Mouse (Mus musculus): ENCODE measurements around the gene Vgll4. TPM values are rescaled to one million over a fixed set of nuclear protein-coding genes. Genes with fewer than 3 reads are reported as not detected.

Vgll4 gene
- total and polyA plus RNA-seq, 2 experiments = 24.3 to 44.5 TPM

GRCm38 (mm10) chr6:114936941-114937313 is 32.9 kb downstream of the Vgll4 start:
- TF ChIP-seq POLR2A (IDR thresholded peaks at IDR 0.05; ENCODE audit: extremely low read depth, insufficient read depth, low read length) = no peak
- no peak for TF ChIP-seq CTCF (IDR thresholded peaks at IDR 0.05; ENCODE audit: low read depth, low read length)
- Histone ChIP-seq H3K9ac (ENCODE audit: low read depth, low read length) (no peak overlapping the region), H3K36me3 (ENCODE audit: control insufficient read depth, insufficient read depth, low read length) (no peaks in the 10 kb centered on the region), H3K27ac (replicated peaks; ENCODE audit: insufficient read depth, low read depth, low read length) (no peak overlapping the region), H3K4me1 (ENCODE audit: control insufficient read depth, insufficient read depth, low read length) (peaks cover 19% of the 10 kb centered on the region), H3K4me3 (ENCODE audit: insufficient read depth, low read depth, low read length) (no peak overlapping the region), H3K27me3 (ENCODE audit: control insufficient read depth, insufficient read depth, low read length) (no peaks in the 10 kb centered on the region), H3K79me2 (ENCODE audit: control insufficient read depth, insufficient read depth, low read length) (peaks cover 24% of the 10 kb centered on the region; the same call in 1 of the 2 replicates)
- no peak for DNase-seq (ENCODE audit: extremely low read depth, low read depth, low spot score)
- 79% methylated on average over 5 of the region's 5 CpGs for WGBS

DNA sequence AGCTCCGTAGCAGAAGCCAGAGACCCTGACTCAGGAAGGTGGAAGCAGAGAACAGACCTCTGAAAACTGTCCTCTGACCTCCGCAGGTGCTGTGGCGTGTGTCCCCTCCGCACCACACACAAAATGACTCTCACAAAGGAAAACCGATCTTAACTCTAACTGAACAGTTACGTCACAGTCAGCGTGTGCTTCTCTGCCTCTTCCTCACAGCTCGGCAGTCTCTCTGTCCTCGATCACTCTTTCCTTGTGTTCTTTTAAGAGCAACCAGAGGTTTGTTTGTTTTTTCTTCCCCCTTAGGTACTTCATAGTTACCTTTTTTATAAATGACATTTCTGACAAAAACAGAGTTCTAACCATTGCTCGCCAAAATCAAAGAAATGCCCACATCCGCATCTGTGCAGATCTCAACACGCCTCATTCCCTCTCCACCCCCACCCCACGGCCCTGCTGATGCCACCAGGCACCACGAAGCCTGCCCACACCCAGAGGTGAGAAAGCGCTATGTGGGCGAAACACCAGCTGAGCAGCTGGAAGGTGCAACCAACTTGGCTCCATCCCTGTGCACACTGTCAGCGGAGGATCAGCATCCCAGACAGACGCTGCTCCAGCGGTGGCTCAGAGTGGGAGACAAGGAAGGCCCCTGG is 33.4 kb downstream of the Vgll4 start:
- no peaks in the 10 kb centered on the region for H3K36me3 ChIP-seq (ENCODE audit: control insufficient read depth, insufficient read depth, low read length)

GRCm38 (mm10) chr6:114935362-114935761 is 34.4 kb downstream of the Vgll4 start:
- DNase-seq (ENCODE audit: extremely low read depth, low read depth, low spot score) = peak; percentile 76
- TF ChIP-seq CTCF (IDR thresholded peaks at IDR 0.05; ENCODE audit: low read depth, low read length) (no peak), POLR2A (IDR thresholded peaks at IDR 0.05; ENCODE audit: extremely low read depth, insufficient read depth, low read length) (no peak)
- Histone ChIP-seq H3K27ac (replicated peaks; ENCODE audit: insufficient read depth, low read depth, low read length) (no peak overlapping the region), H3K9ac (ENCODE audit: low read depth, low read length) (no peak overlapping the region), H3K4me1 (ENCODE audit: control insufficient read depth, insufficient read depth, low read length) (peaks cover 16% of the 10 kb centered on the region), H3K36me3 (ENCODE audit: control insufficient read depth, insufficient read depth, low read length) (no peaks in the 10 kb centered on the region), H3K27me3 (ENCODE audit: control insufficient read depth, insufficient read depth, low read length) (no peaks in the 10 kb centered on the region), H3K4me3 (ENCODE audit: insufficient read depth, low read depth, low read length) (no peak overlapping the region), H3K79me2 (ENCODE audit: control insufficient read depth, insufficient read depth, low read length) (peaks cover 21% of the 10 kb centered on the region; the same call in 1 of the 2 replicates)
- 26% methylated on average over 3 of the region's 3 CpGs for WGBS

More for the DNA sequence above, 33.4 kb downstream of the Vgll4 start:
- TF ChIP-seq CTCF (IDR thresholded peaks at IDR 0.05; ENCODE audit: low read depth, low read length) = no peak
- TF ChIP-seq POLR2A (IDR thresholded peaks at IDR 0.05; ENCODE audit: extremely low read depth, insufficient read depth, low read length) = no peak
- H3K4me1 ChIP-seq (ENCODE audit: control insufficient read depth, insufficient read depth, low read length) = peaks cover 16% of the 10 kb centered on the region
- no peak overlapping the region for H3K9ac ChIP-seq (ENCODE audit: low read depth, low read length)
- DNase-seq (ENCODE audit: extremely low read depth, low read depth, low spot score) = no peak
- 80% methylated on average over 19 of the region's 19 CpGs for WGBS
- no peaks in the 10 kb centered on the region for H3K27me3 ChIP-seq (ENCODE audit: control insufficient read depth, insufficient read depth, low read length)
- peaks cover 24% of the 10 kb centered on the region; the same call in 1 of the 2 replicates for H3K79me2 ChIP-seq (ENCODE audit: control insufficient read depth, insufficient read depth, low read length)
- H3K27ac ChIP-seq (replicated peaks; ENCODE audit: insufficient read depth, low read depth, low read length) = no peak overlapping the region
- no peak overlapping the region for H3K4me3 ChIP-seq (ENCODE audit: insufficient read depth, low read depth, low read length)

DNA sequence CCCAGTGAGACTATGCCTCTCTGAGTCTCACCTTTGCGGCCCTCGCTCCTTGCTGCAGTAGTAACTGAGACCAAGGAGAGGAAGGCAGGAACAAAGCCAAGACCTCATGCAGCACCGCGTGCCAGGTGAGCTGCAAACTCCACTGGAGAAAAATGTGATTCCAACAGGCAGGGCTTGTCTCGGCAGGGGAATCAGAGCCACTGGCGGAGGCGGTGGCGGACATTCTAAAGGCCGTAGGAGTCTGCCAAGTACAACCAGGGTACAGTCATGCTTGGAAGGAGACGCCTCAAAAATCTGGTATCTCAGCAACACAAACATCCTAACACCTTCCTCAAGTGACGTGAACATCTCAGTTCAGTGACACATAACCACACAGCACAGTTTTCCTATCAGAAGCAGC is 35.7 kb downstream of the Vgll4 start:
- TF ChIP-seq POLR2A (IDR thresholded peaks at IDR 0.05; ENCODE audit: extremely low read depth, insufficient read depth, low read length) = no peak
- TF ChIP-seq CTCF (IDR thresholded peaks at IDR 0.05; ENCODE audit: low read depth, low read length) = no peak
- DNase-seq (ENCODE audit: extremely low read depth, low read depth, low spot score) = no peak
- WGBS = 89% methylated on average over 11 of the region's 11 CpGs

DNA sequence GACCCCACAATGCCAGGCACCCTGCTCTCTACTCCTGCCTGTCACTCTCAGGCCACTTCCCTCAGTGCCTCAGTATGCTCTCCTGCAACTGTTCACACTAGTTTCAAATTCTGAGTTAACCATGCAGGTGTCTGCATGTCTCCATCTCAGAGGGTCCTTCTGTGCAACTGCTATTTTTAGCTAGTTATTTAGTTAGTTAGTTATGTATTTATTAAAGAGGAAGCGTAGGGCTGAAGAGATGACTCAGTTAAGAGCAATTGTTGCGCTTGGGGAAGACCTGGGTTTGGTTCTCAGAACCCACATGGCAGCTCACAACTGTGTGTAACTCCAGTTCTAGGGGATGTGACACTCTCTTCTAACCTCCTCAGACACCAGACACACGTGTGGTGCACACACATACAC is 36.8 kb downstream of the Vgll4 start:
- Histone ChIP-seq H3K9ac (ENCODE audit: low read depth, low read length) (no peak overlapping the region), H3K4me1 (ENCODE audit: control insufficient read depth, insufficient read depth, low read length) (peaks cover 21% of the 10 kb centered on the region), H3K79me2 (ENCODE audit: control insufficient read depth, insufficient read depth, low read length) (peaks cover 19% of the 10 kb centered on the region; the same call in 1 of the 2 replicates), H3K27me3 (ENCODE audit: control insufficient read depth, insufficient read depth, low read length) (no peaks in the 10 kb centered on the region), H3K4me3 (ENCODE audit: insufficient read depth, low read depth, low read length) (no peak overlapping the region), H3K27ac (replicated peaks; ENCODE audit: insufficient read depth, low read depth, low read length) (no peak overlapping the region), H3K36me3 (ENCODE audit: control insufficient read depth, insufficient read depth, low read length) (no peaks in the 10 kb centered on the region)
- 88% methylated on average over 3 of the region's 3 CpGs for WGBS
- TF ChIP-seq POLR2A (IDR thresholded peaks at IDR 0.05; ENCODE audit: extremely low read depth, insufficient read depth, low read length) (no peak), CTCF (IDR thresholded peaks at IDR 0.05; ENCODE audit: low read depth, low read length) (no peak)
- no peak for DNase-seq (ENCODE audit: extremely low read depth, low read depth, low spot score)

More for the DNA sequence above, 35.7 kb downstream of the Vgll4 start:
- peaks cover 15% of the 10 kb centered on the region; the same call in 1 of the 2 replicates for H3K79me2 ChIP-seq (ENCODE audit: control insufficient read depth, insufficient read depth, low read length)
- no peaks in the 10 kb centered on the region for H3K36me3 ChIP-seq (ENCODE audit: control insufficient read depth, insufficient read depth, low read length)
- H3K9ac ChIP-seq (ENCODE audit: low read depth, low read length) = no peak overlapping the region
- peaks cover 21% of the 10 kb centered on the region for H3K4me1 ChIP-seq (ENCODE audit: control insufficient read depth, insufficient read depth, low read length)
- H3K27me3 ChIP-seq (ENCODE audit: control insufficient read depth, insufficient read depth, low read length) = no peaks in the 10 kb centered on the region
- no peak overlapping the region for H3K4me3 ChIP-seq (ENCODE audit: insufficient read depth, low read depth, low read length)
- no peak overlapping the region for H3K27ac ChIP-seq (replicated peaks; ENCODE audit: insufficient read depth, low read depth, low read length)

DNA sequence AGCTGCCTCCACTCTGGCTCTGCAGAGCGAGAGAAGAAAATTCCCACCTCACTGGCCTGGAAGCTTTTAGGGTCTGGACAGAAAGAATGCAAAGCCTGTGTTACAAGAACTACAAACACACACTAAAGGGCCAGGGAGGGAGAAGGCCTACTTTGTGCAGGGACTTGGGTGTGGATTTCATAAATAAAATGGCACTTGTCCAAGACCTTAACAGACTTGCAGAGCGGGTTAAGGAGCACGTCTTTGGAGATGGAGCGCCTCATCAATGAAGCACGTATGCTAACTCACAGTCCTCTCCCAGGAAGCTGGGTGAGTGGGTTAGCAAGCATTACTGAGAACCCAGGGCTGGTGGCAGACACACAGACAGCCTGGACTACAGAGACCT is 37.7 kb downstream of the Vgll4 start:
- DNase-seq (ENCODE audit: extremely low read depth, low read depth, low spot score) = no peak
- Histone ChIP-seq H3K9ac (ENCODE audit: low read depth, low read length) (peak overlapping the region; percentile 28), H3K4me3 (ENCODE audit: insufficient read depth, low read depth, low read length) (no peak overlapping the region), H3K27me3 (ENCODE audit: control insufficient read depth, insufficient read depth, low read length) (no peaks in the 10 kb centered on the region), H3K79me2 (ENCODE audit: control insufficient read depth, insufficient read depth, low read length) (peaks cover 23% of the 10 kb centered on the region; the same call in 1 of the 2 replicates), H3K4me1 (ENCODE audit: control insufficient read depth, insufficient read depth, low read length) (peaks cover 21% of the 10 kb centered on the region), H3K36me3 (ENCODE audit: control insufficient read depth, insufficient read depth, low read length) (no peaks in the 10 kb centered on the region), H3K27ac (replicated peaks; ENCODE audit: insufficient read depth, low read depth, low read length) (peak overlapping the region; percentile 96)
- no peak for TF ChIP-seq CTCF (IDR thresholded peaks at IDR 0.05; ENCODE audit: low read depth, low read length)
- TF ChIP-seq POLR2A (IDR thresholded peaks at IDR 0.05; ENCODE audit: extremely low read depth, insufficient read depth, low read length) = no peak
- WGBS = 66% methylated on average over 5 of the region's 5 CpGs

Data from liver, adult 2 months (tissue).